Mouse (Mus musculus): ENCODE results near the gene Akr1b3. TPM values are rescaled to one million over a fixed set of nuclear protein-coding genes. Genes with fewer than 3 reads are reported as not detected.
A peak's percentile ranks its signal among the peaks of the same experiment; 100 is the strongest.
"Not testable (repeated sequence)": the region's sequence is repeated elsewhere in the genome, so short reads cannot be mapped to it uniquely, and the experiment has no call there.

The Akr1b3 gene
- 120 and 122 TPM in 2 replicates for polyA plus RNA-seq (2015; fragmentation: Nextera tagmentation; extraction: Ambion mirVana)

DNA sequence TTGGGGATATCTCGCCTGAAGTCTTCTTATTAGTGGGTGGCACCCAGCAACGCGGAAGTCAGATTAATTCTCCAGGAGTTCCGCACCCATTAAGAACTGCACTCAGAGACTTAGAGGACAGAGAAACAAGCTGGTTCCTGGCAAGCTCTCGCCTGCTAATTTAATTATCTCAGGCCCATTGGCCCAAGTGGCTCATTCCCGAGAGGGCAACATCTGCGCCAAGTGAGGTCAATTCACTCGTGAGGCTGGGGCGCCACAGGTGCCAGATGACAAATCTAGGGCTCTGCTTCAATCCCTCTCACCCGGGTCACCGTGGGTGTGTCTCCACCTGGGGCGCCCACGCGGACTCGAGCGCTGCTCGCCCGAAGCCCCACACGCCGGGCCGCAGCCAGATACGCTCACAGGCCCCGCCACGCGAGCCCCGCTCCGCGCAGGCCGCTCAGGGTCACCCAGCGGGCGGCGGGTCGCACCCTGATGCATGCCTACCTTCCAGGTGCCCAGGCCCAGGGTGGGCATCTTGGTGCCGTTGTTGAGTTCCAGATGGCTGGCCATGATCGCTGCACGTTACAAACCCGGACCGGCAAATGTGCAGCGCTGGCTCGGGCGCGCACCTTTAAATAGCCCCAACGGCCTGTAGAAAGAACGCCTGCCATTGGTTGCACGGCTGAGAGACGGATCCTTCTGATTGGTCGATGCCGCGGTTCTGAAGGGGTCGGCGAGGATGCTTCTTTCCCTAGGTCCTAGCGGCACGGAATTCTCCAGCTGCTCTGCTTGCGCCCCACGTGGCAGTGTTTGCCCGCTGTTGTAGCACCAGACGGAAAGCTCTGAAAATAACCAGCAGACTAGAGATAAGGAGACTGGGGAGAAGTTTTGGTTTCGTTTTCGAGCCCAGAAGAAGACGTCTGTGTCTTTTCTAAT is at the start of gene Akr1b3:
TSS of gene Akr1b3 (minus strand) at position 625 of the 918 bp plus-strand sequence.
- WGBS = under 1% methylated on average over 57 of the region's 60 CpGs
- no peaks in the 10 kb centered on the region for H3K36me3 ChIP-seq (ENCODE audit: control insufficient read depth, insufficient read depth, low read length)
- peak; percentile 99 for ATAC-seq (ENCODE audit: low read depth)
- peak within 1 kb of the TSS; percentile 70 for H3K9ac ChIP-seq (ENCODE audit: low read length)
- H3K4me3 ChIP-seq (ENCODE audit: low read length) = peak within 1 kb of the TSS; percentile 74
- H3K4me2 ChIP-seq (ENCODE audit: low read depth, low read length) = peak within 1 kb of the TSS; percentile 90
- H3K9me3 ChIP-seq (ENCODE audit: control insufficient read depth, low read length) = no peaks in the 10 kb centered on the region
- no peaks in the 10 kb centered on the region for H3K27me3 ChIP-seq (ENCODE audit: control insufficient read depth, insufficient read depth, low read depth, low read length)
- no peak within 1 kb of the TSS for H3K27ac ChIP-seq (ENCODE audit: low read length)
- peaks cover 10% of the 10 kb centered on the region for H3K4me1 ChIP-seq (replicated peaks; ENCODE audit: control insufficient read depth, insufficient read depth, low read length)

DNA sequence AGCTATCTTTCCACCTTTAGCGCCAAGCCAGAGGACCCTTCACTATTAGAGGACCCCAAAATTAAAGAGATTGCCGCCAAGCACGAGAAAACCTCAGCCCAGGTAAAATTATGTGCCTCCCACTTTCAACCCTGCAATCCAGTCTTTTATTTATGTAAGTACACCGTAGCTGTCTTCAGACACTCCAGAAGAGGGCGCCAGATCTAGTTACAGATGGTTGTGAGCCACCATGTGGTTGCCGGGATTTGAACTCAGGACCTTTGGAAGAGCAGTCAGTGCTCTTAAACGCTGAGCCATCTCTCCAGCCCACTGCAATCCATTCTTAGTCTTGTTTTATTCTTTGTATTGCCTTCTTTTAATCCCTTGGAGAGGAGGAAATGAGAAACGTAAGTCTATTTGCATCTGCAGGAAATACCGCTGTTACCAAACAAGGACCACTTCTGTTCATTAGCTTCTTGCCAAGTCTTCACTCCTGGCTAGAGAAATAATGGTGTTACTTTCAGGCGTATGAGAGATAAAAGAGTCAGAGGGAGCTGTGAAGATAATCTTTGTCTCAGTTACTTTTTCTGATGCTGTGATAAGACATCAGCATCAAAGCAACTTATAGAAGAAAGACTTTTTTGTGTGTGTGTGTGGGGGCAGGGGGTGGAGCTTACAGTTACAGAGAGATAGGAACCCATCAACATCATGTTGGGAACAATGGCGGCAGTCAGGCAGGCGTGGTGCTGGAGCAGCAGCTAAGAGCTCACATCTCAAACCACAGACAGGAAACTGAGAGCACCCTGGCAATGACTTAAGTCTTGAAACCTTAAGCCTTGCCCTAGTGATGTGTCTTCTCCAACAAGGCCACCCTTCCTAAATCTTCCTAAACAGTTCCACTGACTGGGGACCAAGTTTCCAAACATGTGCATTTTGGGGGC is 47.2 kb upstream of the Akr1b3 start:
- Histone ChIP-seq H3K4me2 (ENCODE audit: low read depth, low read length) (no peak overlapping the region), H3K27me3 (ENCODE audit: control insufficient read depth, insufficient read depth, low read depth, low read length) (no peaks in the 10 kb centered on the region), H3K4me1 (replicated peaks; ENCODE audit: control insufficient read depth, insufficient read depth, low read length) (no peaks in the 10 kb centered on the region), H3K27ac (ENCODE audit: low read length) (no peak overlapping the region), H3K36me3 (ENCODE audit: control insufficient read depth, insufficient read depth, low read length) (no peaks in the 10 kb centered on the region), H3K4me3 (ENCODE audit: low read length) (no peak overlapping the region), H3K9ac (ENCODE audit: low read length) (no peak overlapping the region), H3K9me3 (ENCODE audit: control insufficient read depth, low read length) (no peaks in the 10 kb centered on the region)
- no peak for ATAC-seq (ENCODE audit: low read depth)
- 76% methylated on average over 12 of the region's 12 CpGs for WGBS

- no peaks in the 10 kb centered on the region for H3K9me3 ChIP-seq (ENCODE audit: control insufficient read depth, low read length)
- H3K27ac ChIP-seq (ENCODE audit: low read length) = no peak overlapping the region
- H3K4me2 ChIP-seq (ENCODE audit: low read depth, low read length) = no peak overlapping the region
- H3K27me3 ChIP-seq (ENCODE audit: control insufficient read depth, insufficient read depth, low read depth, low read length) = no peaks in the 10 kb centered on the region
- WGBS = 68% methylated on average over 9 of the region's 9 CpGs
- H3K4me3 ChIP-seq (ENCODE audit: low read length) = no peak overlapping the region
- H3K9ac ChIP-seq (ENCODE audit: low read length) = no peak overlapping the region
- H3K36me3 ChIP-seq (ENCODE audit: control insufficient read depth, insufficient read depth, low read length) = no peaks in the 10 kb centered on the region
- no peak for ATAC-seq (ENCODE audit: low read depth)
- peaks cover 20% of the 10 kb centered on the region for H3K4me1 ChIP-seq (replicated peaks; ENCODE audit: control insufficient read depth, insufficient read depth, low read length)
Measured at GRCm38 (mm10) chr6:34355841-34356240, 38.6 kb upstream of the Akr1b3 start.

- H3K4me1 ChIP-seq (replicated peaks; ENCODE audit: control insufficient read depth, insufficient read depth, low read length) = peaks cover 20% of the 10 kb centered on the region
- H3K4me2 ChIP-seq (ENCODE audit: low read depth, low read length) = no peak overlapping the region
- H3K36me3 ChIP-seq (ENCODE audit: control insufficient read depth, insufficient read depth, low read length) = no peaks in the 10 kb centered on the region
- peak; percentile 37; the same call in 1 of the 2 replicates for ATAC-seq (ENCODE audit: low read depth)
- H3K4me3 ChIP-seq (ENCODE audit: low read length) = no peak overlapping the region
- no peak overlapping the region for H3K27ac ChIP-seq (ENCODE audit: low read length)
- H3K9ac ChIP-seq (ENCODE audit: low read length) = no peak overlapping the region
- H3K27me3 ChIP-seq (ENCODE audit: control insufficient read depth, insufficient read depth, low read depth, low read length) = no peaks in the 10 kb centered on the region
- WGBS = 42% methylated on average over 6 of the region's 6 CpGs
- no peaks in the 10 kb centered on the region for H3K9me3 ChIP-seq (ENCODE audit: control insufficient read depth, low read length)
Measured at GRCm38 (mm10) chr6:34355349-34355747, 38.1 kb upstream of the Akr1b3 start.

GRCm38 (mm10) chr6:34354354-34355348 is 37.4 kb upstream of the Akr1b3 start:
- Histone ChIP-seq H3K27ac (ENCODE audit: low read length) (peak overlapping the region; percentile 60), H3K36me3 (ENCODE audit: control insufficient read depth, insufficient read depth, low read length) (no peaks in the 10 kb centered on the region), H3K9ac (ENCODE audit: low read length) (peak overlapping the region; percentile 40), H3K4me3 (ENCODE audit: low read length) (peak overlapping the region; percentile 43), H3K27me3 (ENCODE audit: control insufficient read depth, insufficient read depth, low read depth, low read length) (no peaks in the 10 kb centered on the region), H3K4me2 (ENCODE audit: low read depth, low read length) (peak overlapping the region; percentile 62), H3K4me1 (replicated peaks; ENCODE audit: control insufficient read depth, insufficient read depth, low read length) (peaks cover 20% of the 10 kb centered on the region), H3K9me3 (ENCODE audit: control insufficient read depth, low read length) (no peaks in the 10 kb centered on the region)
- peak; percentile 53 for ATAC-seq (ENCODE audit: low read depth)
- 52% methylated on average over 8 of the region's 8 CpGs for WGBS

DNA sequence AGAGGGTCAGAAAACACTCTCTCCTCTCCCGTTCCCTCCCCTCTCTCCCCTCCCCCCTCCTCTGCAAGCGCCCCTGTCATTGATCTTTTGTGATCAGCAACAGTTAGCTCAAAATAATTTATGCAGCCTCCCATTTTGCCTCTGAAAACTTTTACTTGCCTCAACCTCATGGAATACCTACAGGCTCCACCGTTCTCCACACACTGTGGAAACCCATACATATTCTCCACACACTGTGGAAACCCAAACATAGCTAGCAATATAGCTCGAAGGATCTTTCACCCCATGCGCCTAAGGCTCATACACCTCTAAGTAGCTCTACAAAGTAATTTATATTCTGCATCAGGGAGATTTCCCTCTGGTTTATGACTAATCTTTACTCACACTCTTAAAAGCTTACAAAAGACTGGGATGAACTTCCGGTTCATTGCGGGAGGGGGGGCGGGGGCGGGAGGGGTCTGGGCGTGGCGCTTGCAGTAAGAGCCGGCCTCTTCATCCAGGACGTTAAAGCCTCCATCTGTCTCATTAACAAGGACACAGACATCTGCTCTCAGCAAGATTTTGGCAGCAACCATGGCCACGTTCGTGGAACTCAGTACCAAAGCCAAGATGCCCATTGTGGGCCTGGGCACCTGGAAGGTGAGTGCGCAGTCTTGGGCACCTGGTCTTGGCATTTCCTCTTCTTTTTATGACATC is 36.5 kb upstream of the Akr1b3 start, which contains the start of gene Akr1b8:
TSS of gene Akr1b8 (plus strand) at position 462 of the 696 bp plus-strand sequence.
- ATAC-seq (ENCODE audit: low read depth) = peak; percentile 71
- no peaks in the 10 kb centered on the region for H3K9me3 ChIP-seq (ENCODE audit: control insufficient read depth, low read length)
- no peaks in the 10 kb centered on the region for H3K27me3 ChIP-seq (ENCODE audit: control insufficient read depth, insufficient read depth, low read depth, low read length)
- 13% methylated on average over 16 of the region's 16 CpGs for WGBS
- peaks cover 20% of the 10 kb centered on the region for H3K4me1 ChIP-seq (replicated peaks; ENCODE audit: control insufficient read depth, insufficient read depth, low read length)
- H3K27ac ChIP-seq (ENCODE audit: low read length) = peak within 1 kb of the TSS; percentile 60
- H3K36me3 ChIP-seq (ENCODE audit: control insufficient read depth, insufficient read depth, low read length) = no peaks in the 10 kb centered on the region
- peak within 1 kb of the TSS; percentile 62 for H3K4me2 ChIP-seq (ENCODE audit: low read depth, low read length)
- H3K9ac ChIP-seq (ENCODE audit: low read length) = peak within 1 kb of the TSS; percentile 40
- peak within 1 kb of the TSS; percentile 43 for H3K4me3 ChIP-seq (ENCODE audit: low read length)

DNA sequence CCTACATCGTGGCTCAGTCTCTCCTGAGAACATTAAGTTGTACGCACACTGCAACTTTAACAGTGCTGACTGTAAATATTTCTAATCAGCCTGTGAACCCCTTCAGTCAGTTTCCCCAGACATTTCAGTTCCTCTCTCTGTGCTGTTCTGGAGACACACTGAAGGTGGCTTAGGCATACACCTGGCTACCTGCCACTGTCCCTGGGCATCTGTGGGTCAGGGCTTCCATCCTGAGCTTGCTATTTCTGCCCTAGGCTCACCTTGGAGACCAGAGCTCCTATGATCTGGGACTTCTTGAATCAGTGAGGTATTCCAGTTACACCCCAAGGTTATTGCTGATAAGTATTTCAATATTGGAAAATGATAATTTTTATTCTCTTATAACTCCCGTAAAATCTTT is 35.1 kb upstream of the Akr1b3 start:
- H3K4me2 ChIP-seq (ENCODE audit: low read depth, low read length) = no peak overlapping the region
- H3K27me3 ChIP-seq (ENCODE audit: control insufficient read depth, insufficient read depth, low read depth, low read length) = no peaks in the 10 kb centered on the region
- no peak overlapping the region for H3K4me3 ChIP-seq (ENCODE audit: low read length)
- H3K36me3 ChIP-seq (ENCODE audit: control insufficient read depth, insufficient read depth, low read length) = no peaks in the 10 kb centered on the region
- no peaks in the 10 kb centered on the region for H3K9me3 ChIP-seq (ENCODE audit: control insufficient read depth, low read length)
- H3K27ac ChIP-seq (ENCODE audit: low read length) = no peak overlapping the region
- peaks cover 20% of the 10 kb centered on the region for H3K4me1 ChIP-seq (replicated peaks; ENCODE audit: control insufficient read depth, insufficient read depth, low read length)
- no peak overlapping the region for H3K9ac ChIP-seq (ENCODE audit: low read length)
- no peak for ATAC-seq (ENCODE audit: low read depth)
- 81% methylated on average over 3 of the region's 3 CpGs for WGBS

DNA sequence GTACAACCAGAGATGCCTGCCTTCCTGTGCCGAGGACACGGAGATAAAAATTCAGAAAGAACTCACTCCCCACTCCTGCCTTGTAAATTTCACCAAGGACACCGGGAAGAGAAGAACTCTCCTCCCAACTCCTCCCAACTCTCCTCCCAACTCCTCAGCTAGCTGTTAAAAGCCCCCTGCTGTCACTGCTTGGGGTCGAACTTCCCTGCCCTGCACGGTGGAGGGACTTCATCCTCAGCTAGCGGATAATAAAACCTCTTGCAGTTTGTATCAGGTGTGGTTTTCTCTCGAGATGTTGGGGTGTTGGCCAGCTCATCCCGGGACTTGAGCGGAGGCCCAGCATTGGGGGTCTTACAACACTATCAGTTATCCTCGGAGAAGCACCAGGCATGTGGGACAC is 34.2 kb upstream of the Akr1b3 start:
- not testable (repeated sequence) for H3K36me3 ChIP-seq (ENCODE audit: control insufficient read depth, insufficient read depth, low read length); H3K4me3 ChIP-seq (ENCODE audit: low read length); H3K9ac ChIP-seq (ENCODE audit: low read length); H3K9me3 ChIP-seq (ENCODE audit: control insufficient read depth, low read length); H3K4me2 ChIP-seq (ENCODE audit: low read depth, low read length); H3K27ac ChIP-seq (ENCODE audit: low read length); ATAC-seq (ENCODE audit: low read depth); H3K27me3 ChIP-seq (ENCODE audit: control insufficient read depth, insufficient read depth, low read depth, low read length)
- WGBS = 38% methylated on average over 10 of the region's 10 CpGs
- peaks cover 20% of the 10 kb centered on the region for H3K4me1 ChIP-seq (replicated peaks; ENCODE audit: control insufficient read depth, insufficient read depth, low read length)
